Comparison of ENCODE assay signal across 12 mouse cellular contexts in the genomic region with DNA sequence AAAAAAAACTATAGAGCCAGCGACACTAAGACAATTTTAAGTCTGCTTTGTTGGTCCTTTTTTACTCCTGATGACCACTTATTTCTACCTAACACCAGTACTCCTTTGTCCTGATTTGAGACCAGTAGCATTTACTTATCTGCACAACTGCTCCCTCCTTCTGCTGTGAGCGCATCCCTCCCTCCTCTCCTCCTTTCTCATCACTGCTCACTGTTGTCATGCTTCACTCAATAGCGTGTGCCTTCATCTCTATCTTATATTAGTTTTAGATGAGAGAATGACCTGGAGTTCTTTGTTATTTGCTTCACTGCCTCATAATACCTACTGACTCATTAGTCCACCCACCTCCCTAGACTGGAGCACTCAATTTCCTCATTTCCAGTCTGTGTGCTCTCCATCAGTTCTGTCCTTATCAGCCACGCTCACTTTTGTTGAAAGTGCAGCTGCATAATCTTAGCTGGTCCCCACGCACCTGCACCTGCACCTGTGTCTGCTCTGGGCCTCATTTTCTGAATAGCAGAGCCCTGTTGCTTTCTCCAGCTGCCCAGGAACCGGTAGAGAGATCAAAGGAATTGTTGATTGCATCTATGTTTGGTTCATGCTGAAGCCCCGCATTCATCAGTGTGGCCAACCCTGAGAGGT.
A peak's percentile ranks its signal among the peaks of the same experiment; 100 is the strongest.
DNase-seq lines count a peak whose midpoint lies in the region; ATAC-seq and TF ChIP-seq lines count a peak whose summit lies in the region.
"Had no signal": no experiment of that assay in that cellular context is flagged by ENCODE, and none has a peak within 500 bp of the region (broad histone marks: within the 10 kb centered on the region; RNA-seq: fewer than 3 reads in every experiment).

No protein-coding gene starts in this region.

- dilution Hi-C loops in CH12.LX (cut with MboI; ENCODE audit: extremely low pct_ligation_motif_present, extremely low pct_unique_long_range_greater_than_20kb, low sequenced_read_pairs), result no loop called here

- H3K79me2 ChIP-seq in CH12.LX (replicated peaks; ENCODE audit: control insufficient read depth, extremely low read depth, insufficient read depth, poor library complexity, severe bottlenecking), result no peaks in the 10 kb centered on the region; the same call in 1 of the 2 replicates

- H3K27ac ChIP-seq in hindbrain, embryonic 12.5 days, result 0 out of 2 replicates have a peak overlapping the region, but pooled peaks have one; percentile 40
- H3K27ac ChIP-seq in hindbrain, embryonic 13.5 days, result no peak overlapping the region; the same call in 1 of the 2 replicates
- no peak overlapping the region for H3K27ac ChIP-seq in CH12.LX (ENCODE audit: insufficient read depth, low read depth)
- no peak overlapping the region for H3K27ac ChIP-seq in stomach, embryonic 15.5 days
- no peak overlapping the region for H3K27ac ChIP-seq in liver, postnatal 0 days (ENCODE audit: low read depth)
- H3K27ac ChIP-seq: liver, embryonic 13.5 days; macrophage had no signal

- H3K4me3 ChIP-seq in hindbrain, embryonic 12.5 days, result no peak overlapping the region
- no peak overlapping the region for H3K4me3 ChIP-seq in hindbrain, embryonic 13.5 days
- H3K4me3 ChIP-seq in CH12.LX (replicated peaks in 1 of 3; ENCODE audit: low read depth in 2 of 3, low read length in 2 of 3, poor library complexity in 1 of 3), result no peak overlapping the region
- H3K4me3 ChIP-seq in stomach, embryonic 15.5 days (replicated peaks), result no peak overlapping the region
- no peak overlapping the region for H3K4me3 ChIP-seq in liver, postnatal 0 days (ENCODE audit: low read depth, low read length)
- no peak overlapping the region for H3K4me3 ChIP-seq in lung, adult 2 months (replicated peaks; ENCODE audit: extremely low read depth, low read depth, low read length)
- H3K4me3 ChIP-seq: erythroblast, embryonic 14.5 days; liver, embryonic 13.5 days had no signal

- no peaks in the 10 kb centered on the region for H3K36me3 ChIP-seq in hindbrain, embryonic 12.5 days
- H3K36me3 ChIP-seq in hindbrain, embryonic 13.5 days, result no peaks in the 10 kb centered on the region
- peaks cover 10 to 61% of the 10 kb centered on the region in 2 experiments for H3K36me3 ChIP-seq in CH12.LX (replicated peaks in 1 of 2; ENCODE audit: control insufficient read depth in 1 of 2, insufficient read depth in 1 of 2, low read length in 1 of 2)
- H3K36me3 ChIP-seq in stomach, embryonic 15.5 days, result 0 out of 2 replicates have a peak, but pooled peaks cover 3% of the 10 kb centered on the region
- no peaks in the 10 kb centered on the region for H3K36me3 ChIP-seq in liver, postnatal 0 days (replicated peaks; ENCODE audit: insufficient read depth, low read length)

- TF ChIP-seq POLR2A in CH12.LX (IDR thresholded peaks at IDR 0.05; ENCODE audit: low read depth, low read length), result no peak
- TF ChIP-seq POLR2A in lung, adult 2 months (IDR thresholded peaks at IDR 0.05; ENCODE audit: borderline replicate concordance, extremely low read depth, low read depth, low read length), result no peak

- ATAC-seq in hindbrain, embryonic 12.5 days (ENCODE audit: low FRiP score), result 0 out of 2 replicates have a peak, but pooled peaks have one; percentile 26
- no peak for ATAC-seq in hindbrain, embryonic 13.5 days (ENCODE audit: low FRiP score)
- ATAC-seq in stomach, embryonic 15.5 days (ENCODE audit: insufficient read depth, low FRiP score, low read depth), result peak; percentile 92
- ATAC-seq in liver, postnatal 0 days, result no peak

- H3K9ac ChIP-seq in hindbrain, embryonic 12.5 days, result no peak overlapping the region
- no peak overlapping the region for H3K9ac ChIP-seq in hindbrain, embryonic 13.5 days
- H3K9ac ChIP-seq in CH12.LX (ENCODE audit: insufficient read depth, low read depth), result no peak overlapping the region
- H3K9ac ChIP-seq in stomach, embryonic 15.5 days, result no peak overlapping the region
- H3K9ac ChIP-seq in liver, postnatal 0 days (replicated peaks), result no peak overlapping the region
- H3K9ac ChIP-seq: liver, embryonic 13.5 days had no signal

- H3K4me2 ChIP-seq in hindbrain, embryonic 12.5 days (replicated peaks), result no peak overlapping the region
- no peak overlapping the region for H3K4me2 ChIP-seq in hindbrain, embryonic 13.5 days
- no peak overlapping the region for H3K4me2 ChIP-seq in CH12.LX (ENCODE audit: insufficient read depth, low read depth, poor library complexity, severe bottlenecking)
- no peak overlapping the region for H3K4me2 ChIP-seq in stomach, embryonic 15.5 days
- H3K4me2 ChIP-seq in liver, postnatal 0 days (ENCODE audit: low read depth, low read length), result no peak overlapping the region
- H3K4me2 ChIP-seq: liver, embryonic 13.5 days had no signal

- no peaks in the 10 kb centered on the region for H3K9me3 ChIP-seq in hindbrain, embryonic 12.5 days (replicated peaks)
- H3K9me3 ChIP-seq in hindbrain, embryonic 13.5 days, result no peaks in the 10 kb centered on the region
- no peaks in the 10 kb centered on the region for H3K9me3 ChIP-seq in CH12.LX (replicated peaks; ENCODE audit: low read length)
- no peaks in the 10 kb centered on the region for H3K9me3 ChIP-seq in stomach, embryonic 15.5 days
- no peaks in the 10 kb centered on the region for H3K9me3 ChIP-seq in liver, postnatal 0 days (ENCODE audit: low read length)
- H3K9me3 ChIP-seq: liver, embryonic 13.5 days had no signal

- TF ChIP-seq EP300 in CH12.LX (IDR thresholded peaks at IDR 0.05; ENCODE audit: low read length), result no peak
- no peak for TF ChIP-seq EP300 in liver, postnatal 0 days (IDR thresholded peaks at IDR 0.05; ENCODE audit: low read depth)

- no peak for TF ChIP-seq RAD21 in CH12.LX (IDR thresholded peaks at IDR 0.05; ENCODE audit: low read depth, low read length)

- no peaks in the 10 kb centered on the region for H3K27me3 ChIP-seq in hindbrain, embryonic 12.5 days
- no peaks in the 10 kb centered on the region for H3K27me3 ChIP-seq in hindbrain, embryonic 13.5 days
- H3K27me3 ChIP-seq in CH12.LX (replicated peaks), result no peaks in the 10 kb centered on the region
- H3K27me3 ChIP-seq in stomach, embryonic 15.5 days (replicated peaks), result no peaks in the 10 kb centered on the region
- no peaks in the 10 kb centered on the region for H3K27me3 ChIP-seq in liver, postnatal 0 days (ENCODE audit: insufficient read depth, low read length)
- H3K27me3 ChIP-seq: liver, embryonic 13.5 days had no signal

- TF ChIP-seq CTCF in CH12.LX (conservative IDR thresholded peaks at IDR 0.05 in 1 of 2, IDR thresholded peaks at IDR 0.05 in 1 of 2; ENCODE audit: low read depth in 2 of 2, low read length in 2 of 2), result no peak
- no peak for TF ChIP-seq CTCF in liver, postnatal 0 days (IDR thresholded peaks at IDR 0.05; ENCODE audit: low read depth)
- no peak for TF ChIP-seq CTCF in lung, adult 2 months (IDR thresholded peaks at IDR 0.05; ENCODE audit: insufficient read depth, low read length)

- DNase-seq in CH12.LX (ENCODE audit: extremely low read depth), result peak; percentile 38
- peak; percentile 34 for DNase-seq in brain, adult 2 months (ENCODE audit: low read depth, low spot score)
- DNase-seq in liver, postnatal 0 days, result no peak
- no peak for DNase-seq in right cerebral cortex, postnatal 10 days (ENCODE audit: low spot score in 2 of 2)
- no peak for DNase-seq in lung, adult 2 months
- DNase-seq: cerebellum, postnatal 25 days; liver, embryonic 13.5 days had no signal

- peaks cover 6% of the 10 kb centered on the region for H3K4me1 ChIP-seq in hindbrain, embryonic 12.5 days
- peaks cover 8% of the 10 kb centered on the region; the same call in 1 of the 2 replicates for H3K4me1 ChIP-seq in hindbrain, embryonic 13.5 days (replicated peaks)
- peaks cover 8 to 71% of the 10 kb centered on the region in 2 experiments for H3K4me1 ChIP-seq in CH12.LX (ENCODE audit: control insufficient read depth in 1 of 2, insufficient read depth in 2 of 2)
- no peaks in the 10 kb centered on the region for H3K4me1 ChIP-seq in stomach, embryonic 15.5 days
- H3K4me1 ChIP-seq in liver, postnatal 0 days (ENCODE audit: insufficient read depth), result no peaks in the 10 kb centered on the region
- no peaks in the 10 kb centered on the region; the same call in 1 of the 2 replicates for H3K4me1 ChIP-seq in lung, adult 2 months (ENCODE audit: control insufficient read depth, insufficient read depth, low read length)

- in situ Hi-C loops in CH12.LX (cut with MboI; ENCODE audit: low pct_ligation_motif_present, low pct_unique_long_range_greater_than_20kb, low sequenced_read_pairs), result no loop called here

- 57% methylated on average over 7 of the region's 7 CpGs for WGBS in hindbrain, embryonic 12.5 days
- 54% methylated on average over 7 of the region's 7 CpGs for WGBS in hindbrain, embryonic 13.5 days
- WGBS in stomach, embryonic 15.5 days, result 42% methylated on average over 7 of the region's 7 CpGs
- WGBS in liver, postnatal 0 days (ENCODE audit: insufficient replicate concordance), result 70% methylated on average over 7 of the region's 7 CpGs
- WGBS in lung, adult 2 months, result 63% methylated on average over 7 of the region's 7 CpGs

TF ChIP-seq in CH12.LX, 34 proteins besides CTCF, POLR2A, EP300 and RAD21:
- TF ChIP-seq ELF1 (IDR thresholded peaks at IDR 0.05; ENCODE audit: low read depth, low read length) (no peak), TCF12 (IDR thresholded peaks at IDR 0.05; ENCODE audit: low read depth, low read length) (peak; percentile 71; the same call in 1 of the 2 replicates)
TF ChIP-seq in CH12.LX: peak in this region for 1.

Comparison
In these comparisons a context has a peak if more than half of its experiments do, and no peak if none do; other contexts are left out.
1. ATAC-seq: peak in hindbrain, embryonic 12.5 days (single experiment) and stomach, embryonic 15.5 days (single experiment); none in hindbrain, embryonic 13.5 days (single experiment) and liver, postnatal 0 days (single experiment).
2. DNase-seq: peak in CH12.LX (single experiment) and brain, adult 2 months (single experiment); none in liver, postnatal 0 days (single experiment), right cerebral cortex, postnatal 10 days (0 of 2) and lung, adult 2 months (single experiment).